Mouse (Mus musculus) liver, postnatal 0 days (tissue): ENCODE data around the gene Urod. TPM values are rescaled to one million over a fixed set of nuclear protein-coding genes. Genes with fewer than 3 reads are reported as not detected.

Experiments used
- ATAC-seq: fragments of 200-750 bp; cut with Nextera tagmentation; 2 replicates; pipeline ENCODE4 v1.8.0; 2017; ENCODE audit warnings: mild to moderate bottlenecking, moderate library complexity
- DNase-seq: peaks from one replicate; pipeline ENCODE4 v3.0.0-alpha.2; 2016
- H3K27ac ChIP-seq: fragments of 300-500 bp; sonication (generic); 2 replicates; pipeline ENCODE4 v1.5.1; 2014; ENCODE audit warnings: antibody characterized with exemption, moderate library complexity, mild to moderate bottlenecking, low read depth
- H3K27me3 ChIP-seq: fragments of 300-500 bp; sonication (generic); 2 replicates; pipeline ENCODE4 v1.6.1; 2014; ENCODE audit warnings: low read length, control low read depth, mixed read lengths; ENCODE audit not compliant: insufficient read depth
- H3K36me3 ChIP-seq: fragments of 300-500 bp; sonication (generic); replicated peaks from 2 replicates; pipeline ENCODE4 v1.6.1; 2014; ENCODE audit warnings: mild to moderate bottlenecking, control low read depth, low read length, moderate library complexity, mixed read lengths; ENCODE audit not compliant: insufficient read depth
- H3K4me1 ChIP-seq: fragments of 300-500 bp; sonication (generic); 2 replicates; pipeline ENCODE4 v1.6.1; 2014; ENCODE audit warnings: antibody characterized with exemption, mild to moderate bottlenecking, control low read depth; ENCODE audit not compliant: insufficient read depth
- H3K4me2 ChIP-seq: fragments of 300-500 bp; sonication (generic); 2 replicates; pipeline ENCODE4 v1.6.1; 2014; ENCODE audit warnings: low read depth, mild to moderate bottlenecking, low read length, moderate library complexity, mixed read lengths
- H3K4me3 ChIP-seq: fragments of 300-500 bp; sonication (generic); 2 replicates; pipeline ENCODE4 v1.5.1; 2014; ENCODE audit warnings: low read depth, low read length
- H3K9ac ChIP-seq: fragments of 300-500 bp; sonication (generic); replicated peaks from 2 replicates; pipeline ENCODE4 v1.6.1; 2014; ENCODE audit warnings: mild to moderate bottlenecking, moderate library complexity
- H3K9me3 ChIP-seq: fragments of 300-500 bp; sonication (generic); 2 replicates; pipeline ENCODE4 v1.6.1; 2016; ENCODE audit warnings: mild to moderate bottlenecking, control low read depth, low read length, mixed read lengths
- CTCF ChIP-seq: sonication (generic); IDR thresholded peaks from 2 replicates; pipeline ENCODE4 v1.5.1; 2016; ENCODE audit warnings: antibody characterized with exemption, low read depth
- EP300 ChIP-seq: IDR thresholded peaks from 2 replicates; pipeline ENCODE4 v1.6.1; 2016; ENCODE audit warnings: antibody characterized with exemption, low read depth, mild to moderate bottlenecking
- WGBS: fragments of 180-500 bp; shearing (Covaris S2); extraction: QIAGEN DNeasy Blood & Tissue Kit; methylation state at CpG from one replicate; pipeline ENCODE4 v1.1.7; 2014; ENCODE audit not compliant: insufficient replicate concordance; 5-methylcytosine and 5-hydroxymethylcytosine counted together
- polyA plus RNA-seq: library from polyadenylated mRNA; unstranded; fragments of >200 nt; fragmentation: Nextera tagmentation; extraction: Ambion mirVana; gene quantifications from 2 replicates; pipeline ENCODE4 v1.2.1, GENCODE M21; 2015

Gene Urod
- polyA plus RNA-seq, 1 experiment from 2014 or later, result 255 TPM

DNA sequence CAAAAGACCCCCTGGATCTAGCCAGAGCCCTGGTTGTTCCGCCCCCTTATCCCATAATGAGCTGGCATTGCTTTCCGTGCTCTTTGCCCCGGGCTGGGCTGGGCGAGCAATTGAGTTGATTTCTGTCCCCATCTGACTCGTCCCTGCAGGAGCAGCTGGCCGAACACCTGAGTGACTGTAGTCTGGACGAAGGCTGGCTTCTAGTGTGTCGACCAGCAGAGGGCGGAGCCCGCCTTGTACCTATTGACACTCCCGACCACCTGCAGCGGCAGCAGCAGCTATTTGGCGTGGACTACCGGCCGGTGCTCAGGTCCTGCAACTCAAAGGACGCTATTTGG, 1.6 kb upstream of the Urod start:
- DNase-seq (peak; percentile 75), ATAC-seq (peak; percentile 30)
- no peak for TF ChIP-seq EP300
- TF ChIP-seq CTCF, result peak; percentile 66
- peaks cover 24% of the 10 kb centered on the region for H3K4me1 ChIP-seq
- H3K27ac ChIP-seq, result peak overlapping the region; percentile 91
- no peaks in the 10 kb centered on the region for H3K27me3 ChIP-seq
- H3K4me3 ChIP-seq, result peak overlapping the region; percentile 99
- WGBS, result under 1% methylated on average over 16 of the region's 16 CpGs
- peak overlapping the region; percentile 96 for H3K9ac ChIP-seq
- no peaks in the 10 kb centered on the region for H3K9me3 ChIP-seq
- peaks cover 41% of the 10 kb centered on the region for H3K36me3 ChIP-seq
- peak overlapping the region; percentile 98 for H3K4me2 ChIP-seq

DNA sequence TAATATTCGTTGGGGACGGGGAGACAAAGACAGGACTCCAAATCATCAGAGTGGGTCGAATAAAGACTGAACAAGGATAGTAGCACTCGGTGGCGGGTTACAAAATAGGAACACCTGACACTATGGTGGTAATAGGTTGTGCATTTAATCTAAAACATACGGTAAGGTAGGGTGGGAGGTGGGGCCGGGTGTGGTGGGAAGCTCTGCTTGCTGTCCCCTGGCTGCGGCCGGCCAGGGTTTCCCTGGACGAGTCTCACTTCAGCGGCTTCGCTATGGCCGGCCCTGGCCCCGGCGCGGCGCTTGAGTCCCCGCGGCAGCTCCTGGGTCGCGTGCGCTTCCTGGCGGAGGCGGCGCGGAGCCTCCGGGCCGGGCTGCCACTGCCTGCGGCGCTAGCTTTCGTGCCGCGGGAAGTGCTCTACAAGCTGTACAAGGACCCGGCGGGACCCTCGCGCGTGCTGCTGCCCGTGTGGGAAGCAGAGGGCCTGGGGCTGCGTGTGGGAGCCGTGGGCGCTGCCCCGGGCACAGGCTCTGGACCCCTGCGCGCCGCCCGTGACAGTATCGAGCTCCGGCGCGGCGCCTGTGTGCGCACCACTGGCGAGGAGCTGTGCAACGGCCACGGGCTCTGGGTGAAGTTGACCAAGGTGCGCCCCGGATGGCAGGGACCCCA, 1.1 kb upstream of the Urod start, which contains the start of gene Hectd3:
Gene Hectd3 (plus strand): TSS at position 187 of the 667 bp plus-strand sequence.
- under 1% methylated on average over 55 of the region's 58 CpGs for WGBS
- no peaks in the 10 kb centered on the region for H3K27me3 ChIP-seq
- peak within 1 kb of the TSS; percentile 99 for H3K4me3 ChIP-seq
- peak within 1 kb of the TSS; percentile 98 for H3K4me2 ChIP-seq
- H3K27ac ChIP-seq, result peak within 1 kb of the TSS; percentile 91
- H3K36me3 ChIP-seq, result peaks cover 41% of the 10 kb centered on the region
- H3K9ac ChIP-seq, result peak within 1 kb of the TSS; percentile 96
- ATAC-seq (peak; percentile 52), DNase-seq (peak; percentile 80)
- H3K4me1 ChIP-seq, result peaks cover 24% of the 10 kb centered on the region
- H3K9me3 ChIP-seq, result no peaks in the 10 kb centered on the region
- TF ChIP-seq EP300 (no peak), CTCF (no peak)

DNA sequence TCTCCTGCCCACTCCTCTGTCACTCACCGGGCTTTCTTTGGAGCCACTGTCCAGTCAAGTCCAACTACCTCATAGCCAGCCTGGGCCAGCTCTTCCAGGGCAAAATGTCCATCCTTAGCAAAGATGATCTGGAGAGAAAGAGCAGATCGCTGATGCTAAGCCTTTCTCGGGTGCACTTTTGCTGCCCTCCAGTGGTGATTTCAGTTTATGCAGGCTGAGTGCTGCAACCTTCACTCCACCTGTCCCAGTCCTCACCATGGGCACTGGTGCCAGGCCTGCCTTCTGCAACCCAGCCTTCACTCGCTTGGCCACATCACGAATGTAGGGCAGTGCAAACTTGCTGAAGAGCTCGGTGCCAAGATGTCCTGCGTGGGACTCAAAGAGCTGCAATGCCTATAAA, 2.8 kb downstream of the Urod start:
- H3K4me3 ChIP-seq, result 0 out of 2 replicates have a peak overlapping the region, but pooled peaks have one; percentile 99
- no peak overlapping the region for H3K27ac ChIP-seq
- no peaks in the 10 kb centered on the region for H3K9me3 ChIP-seq
- H3K4me2 ChIP-seq, result peak overlapping the region; percentile 76
- H3K9ac ChIP-seq, result no peak overlapping the region
- ATAC-seq (no peak), DNase-seq (peak; percentile 87)
- H3K4me1 ChIP-seq, result peaks cover 25% of the 10 kb centered on the region
- peaks cover 34% of the 10 kb centered on the region for H3K36me3 ChIP-seq
- TF ChIP-seq EP300 (no peak), CTCF (peak; percentile 97)
- no peaks in the 10 kb centered on the region for H3K27me3 ChIP-seq
- 10% methylated on average over 7 of the region's 7 CpGs for WGBS

DNA sequence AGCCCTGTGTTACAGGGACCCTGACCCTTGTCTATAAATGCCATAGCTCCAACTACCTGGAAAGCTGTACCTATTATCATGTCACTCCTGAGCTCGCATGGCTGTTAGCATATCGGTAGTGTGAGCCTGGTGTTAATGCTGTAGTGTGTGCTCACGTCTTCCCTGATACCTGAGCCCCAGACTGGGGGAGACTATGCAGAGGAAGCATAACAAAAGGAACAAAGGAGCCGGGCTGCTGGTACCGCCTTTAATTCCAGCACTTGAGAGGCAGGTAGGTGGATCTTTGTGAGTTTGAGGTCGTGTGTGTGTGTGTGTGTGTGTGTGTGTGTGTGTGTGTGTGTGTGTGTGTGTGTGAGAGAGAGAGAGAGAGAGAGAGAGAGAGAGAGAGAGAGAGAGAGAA, 4.5 kb downstream of the Urod start:
- no peak overlapping the region for H3K4me3 ChIP-seq
- 89% methylated on average over 6 of the region's 6 CpGs for WGBS
- H3K27ac ChIP-seq, result no peak overlapping the region
- no peaks in the 10 kb centered on the region for H3K9me3 ChIP-seq
- peaks cover 34% of the 10 kb centered on the region for H3K36me3 ChIP-seq
- H3K27me3 ChIP-seq, result no peaks in the 10 kb centered on the region
- DNase-seq (no peak), ATAC-seq (no peak)
- no peak overlapping the region for H3K9ac ChIP-seq
- H3K4me2 ChIP-seq, result no peak overlapping the region
- TF ChIP-seq CTCF (no peak), EP300 (no peak)
- peaks cover 15% of the 10 kb centered on the region for H3K4me1 ChIP-seq

DNA sequence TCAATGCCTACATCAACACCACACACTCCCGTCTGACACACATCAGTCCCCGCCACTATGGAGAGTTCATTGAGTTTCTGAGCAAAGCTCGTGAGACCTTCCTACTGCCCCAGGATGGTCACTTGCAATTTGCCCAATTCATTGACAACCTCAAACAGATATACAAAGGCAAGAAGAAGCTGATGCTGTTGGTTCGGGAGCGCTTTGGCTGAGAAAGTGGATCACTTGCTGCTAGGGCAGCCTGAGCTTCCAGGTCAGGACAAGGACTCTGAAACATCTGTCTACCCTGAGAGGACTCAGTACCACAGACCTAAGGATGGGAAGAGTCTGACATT, 7.1 kb downstream of the Urod start:
- H3K27ac ChIP-seq, result no peak overlapping the region
- peaks cover 28% of the 10 kb centered on the region for H3K36me3 ChIP-seq
- H3K4me3 ChIP-seq, result no peak overlapping the region
- 0 out of 2 replicates have a peak, but pooled peaks cover 4% of the 10 kb centered on the region for H3K4me1 ChIP-seq
- 64% methylated on average over 5 of the region's 5 CpGs for WGBS
- ATAC-seq (no peak), DNase-seq (no peak)
- TF ChIP-seq CTCF (no peak), EP300 (no peak)
- H3K9me3 ChIP-seq, result no peaks in the 10 kb centered on the region
- no peak overlapping the region for H3K9ac ChIP-seq
- no peak overlapping the region for H3K4me2 ChIP-seq
- no peaks in the 10 kb centered on the region for H3K27me3 ChIP-seq

DNA sequence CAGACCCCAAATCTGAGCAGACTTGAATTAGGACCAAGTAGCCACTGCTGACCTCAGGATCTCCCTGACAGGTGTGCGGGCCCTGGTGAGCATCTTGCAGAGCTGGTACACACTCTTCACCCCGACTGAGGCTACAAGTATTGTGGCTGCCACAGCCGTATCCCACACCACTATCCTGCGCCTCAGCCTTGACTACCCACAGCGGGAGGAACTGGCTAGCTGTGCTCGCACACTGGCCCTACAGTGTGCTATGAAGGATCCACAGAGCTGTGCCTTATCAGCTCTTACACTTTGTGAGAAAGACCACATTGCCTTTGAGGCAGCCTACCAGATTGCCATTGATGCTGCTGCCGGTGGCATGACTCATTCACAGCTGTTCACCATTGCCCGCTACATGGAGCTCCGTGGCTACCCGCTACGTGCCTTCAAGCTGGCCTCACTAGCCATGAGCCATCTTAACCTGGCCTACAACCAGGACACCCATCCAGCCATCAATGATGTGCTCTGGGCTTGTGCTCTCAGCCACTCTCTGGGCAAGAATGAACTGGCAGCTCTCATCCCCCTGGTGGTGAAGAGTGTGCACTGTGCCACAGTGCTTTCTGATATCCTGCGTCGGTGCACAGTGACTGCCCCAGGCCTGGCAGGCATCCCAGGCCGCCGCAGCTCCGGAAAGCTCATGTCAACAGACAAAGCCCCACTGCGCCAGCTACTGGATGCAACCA, 7.7 kb downstream of the Urod start:
- Histone ChIP-seq H3K27me3 (no peaks in the 10 kb centered on the region), H3K9ac (no peak overlapping the region), H3K9me3 (no peaks in the 10 kb centered on the region), H3K4me1 (0 out of 2 replicates have a peak, but pooled peaks cover 4% of the 10 kb centered on the region), H3K27ac (no peak overlapping the region), H3K4me3 (no peak overlapping the region), H3K4me2 (no peak overlapping the region), H3K36me3 (peaks cover 25% of the 10 kb centered on the region)
- TF ChIP-seq EP300 (no peak), CTCF (peak; percentile 87)
- WGBS, result 55% methylated on average over 17 of the region's 17 CpGs
- ATAC-seq (peak; percentile 87), DNase-seq (peak; percentile 85)
